Mouse (Mus musculus): Measurements from ENCODE around the gene Mtx1.
A peak's percentile ranks its signal among the peaks of the same experiment; 100 is the strongest.

The Mtx1 gene

GRCm38 (mm10) chr3:89226900-89227299, at the start of gene Mtx1:
Mtx1 (minus strand) TSS chr3:89227088.
- no peak for DNase-seq

GRCm38 (mm10) chr3:89276061-89276460, 49.2 kb upstream of the Mtx1 start:
- no peak for DNase-seq

- no peak for DNase-seq
Observed at GRCm38 (mm10) chr3:89271760-89272159, 44.9 kb upstream of the Mtx1 start.

- DNase-seq: peak; percentile 88
Observed at GRCm38 (mm10) chr3:89270891-89271290, 44.0 kb upstream of the Mtx1 start.

- DNase-seq: peak; percentile 76
Observed at GRCm38 (mm10) chr3:89270051-89270755, 43.3 kb upstream of the Mtx1 start, which contains the start of gene Slc50a1. Slc50a1 (minus strand) TSS chr3:89270570.

- no peak for DNase-seq
Observed at GRCm38 (mm10) chr3:89268916-89269315, 42.0 kb upstream of the Mtx1 start.

- peak; percentile 84 for DNase-seq
Observed at GRCm38 (mm10) chr3:89266439-89266893, 39.6 kb upstream of the Mtx1 start.

GRCm38 (mm10) chr3:89262417-89262816, 35.5 kb upstream of the Mtx1 start:
- no peak for DNase-seq

GRCm38 (mm10) chr3:89260211-89260610, 33.3 kb upstream of the Mtx1 start:
- no peak for DNase-seq

GRCm38 (mm10) chr3:89259076-89259475, 32.2 kb upstream of the Mtx1 start, which contains the start of gene Dpm3:
Dpm3 (plus strand) TSS chr3:89259358.
- no peak for DNase-seq

- DNase-seq: no peak
Observed at GRCm38 (mm10) chr3:89256177-89256576, 29.3 kb upstream of the Mtx1 start.

GRCm38 (mm10) chr3:89254994-89255393, 28.1 kb upstream of the Mtx1 start:
- no peak for DNase-seq

- no peak for DNase-seq
Observed at GRCm38 (mm10) chr3:89251365-89251895, 24.5 kb upstream of the Mtx1 start.

GRCm38 (mm10) chr3:89250435-89251040, 23.6 kb upstream of the Mtx1 start:
- no peak for DNase-seq

- no peak for DNase-seq
Observed at GRCm38 (mm10) chr3:89247466-89247865, 20.6 kb upstream of the Mtx1 start.

GRCm38 (mm10) chr3:89246261-89247100, 19.6 kb upstream of the Mtx1 start, which contains the start of gene Trim46:
Trim46 (minus strand) TSS chr3:89246309.
- DNase-seq: peak; percentile 91

GRCm38 (mm10) chr3:89245688-89246171, 18.8 kb upstream of the Mtx1 start, which contains the start of gene Krtcap2:
Krtcap2 (plus strand) TSS chr3:89245966.
- DNase-seq: peak; percentile 80

GRCm38 (mm10) chr3:89244982-89245687, 18.2 kb upstream of the Mtx1 start:
- peak; percentile 80 for DNase-seq

GRCm38 (mm10) chr3:89244158-89244981, 17.5 kb upstream of the Mtx1 start:
- no peak for DNase-seq

- DNase-seq: no peak
Observed at GRCm38 (mm10) chr3:89243609-89244008, 16.7 kb upstream of the Mtx1 start.

GRCm38 (mm10) chr3:89242331-89242895, 15.5 kb upstream of the Mtx1 start:
- DNase-seq: no peak

Data from layer of hippocampus, adult 9-11 months (tissue).